Mouse (Mus musculus): ENCODE measurements around the gene Rmnd5a.

DNA sequence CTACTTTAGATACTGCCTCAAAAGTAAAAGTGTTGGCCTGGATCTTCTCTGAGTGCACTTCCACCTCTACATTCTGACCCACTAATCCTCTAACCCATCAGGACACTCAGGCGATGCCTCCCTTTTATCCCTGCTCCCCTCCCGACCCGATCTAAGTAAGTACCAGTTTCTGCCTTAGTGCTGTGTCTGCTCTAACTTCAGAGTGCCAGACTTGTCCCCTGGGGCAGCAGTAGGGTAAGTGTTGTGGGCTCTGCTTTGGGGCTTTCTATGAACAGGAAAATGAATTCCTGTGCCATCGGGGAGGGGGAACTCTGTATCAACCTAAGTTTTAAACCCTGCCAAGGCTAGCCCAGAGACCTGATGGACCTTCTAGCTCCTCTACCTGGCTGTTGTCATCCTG lies 80.2 kb downstream of the Rmnd5a start:
- TF ChIP-seq CTCF (IDR thresholded peaks at IDR 0.05; ENCODE audit: insufficient read depth, low read depth, low read length) (no peak), POLR2A (IDR thresholded peaks at IDR 0.05; ENCODE audit: insufficient read depth, low read depth, low read length) (no peak)

Measured in olfactory bulb, adult 2 months (tissue).